Mouse (Mus musculus) megakaryocyte, adult 5-6 weeks (primary cell): ENCODE data around the gene Cyp27a1. TPM values are rescaled to one million over a fixed set of nuclear protein-coding genes. Genes with fewer than 3 reads are reported as not detected.
A peak's percentile ranks its signal among the peaks of the same experiment; 100 is the strongest.

Experiments
- ATAC-seq: 2 replicates; pipeline ENCODE4 v1.8.0; 2016; ENCODE audit warnings: mild to moderate bottlenecking, inconsistent platforms; ENCODE audit not compliant: poor library complexity, severe bottlenecking
- total RNA-seq, 2 experiments: library from RNA; stranded (forward) in 1 of 2; stranded (reverse) in 1 of 2; fragments of 153-499, 151-499 nt in 1 of 2; fragments of 221-1000, 200-1000 nt in 1 of 2; gene quantifications; 2 replicates each; pipeline versions ENCODE4 v1.2.3 to v1.2.4; 2015 to 2017

The Cyp27a1 gene
- 73.8 and 76.6 TPM in 2 replicates for total RNA-seq (2015)
- total RNA-seq (2017): 72.2 and 76.2 TPM in 2 replicates

GRCm38 (mm10) chr1:74713099-74713858 is at the start of gene Cyp27a1:
TSS of gene Cyp27a1 (plus strand) at chr1:74713574.
- peak; percentile 57 for ATAC-seq

- no peak for ATAC-seq
These were observed 48.2 kb upstream of the Cyp27a1 start for GRCm38 (mm10) chr1:74665153-74665552.

- ATAC-seq: no peak
These were observed 45.0 kb upstream of the Cyp27a1 start for GRCm38 (mm10) chr1:74668371-74668770.

GRCm38 (mm10) chr1:74672731-74673130 is 40.6 kb upstream of the Cyp27a1 start:
- ATAC-seq: no peak

- ATAC-seq: no peak
These were observed 36.5 kb upstream of the Cyp27a1 start for GRCm38 (mm10) chr1:74676863-74677262.

GRCm38 (mm10) chr1:74677843-74678242 is 35.5 kb upstream of the Cyp27a1 start:
- ATAC-seq: no peak

GRCm38 (mm10) chr1:74687131-74687530 is 26.2 kb upstream of the Cyp27a1 start:
- no peak for ATAC-seq

- no peak for ATAC-seq
These were observed 19.3 kb upstream of the Cyp27a1 start for GRCm38 (mm10) chr1:74693891-74694583.

GRCm38 (mm10) chr1:74695836-74696235 is 17.5 kb upstream of the Cyp27a1 start:
- ATAC-seq: no peak

GRCm38 (mm10) chr1:74697416-74697815 is 16.0 kb upstream of the Cyp27a1 start:
- ATAC-seq: no peak

- ATAC-seq: no peak
These were observed 15.0 kb upstream of the Cyp27a1 start for GRCm38 (mm10) chr1:74698353-74698752.

GRCm38 (mm10) chr1:74698791-74699190 is 14.6 kb upstream of the Cyp27a1 start:
- ATAC-seq: no peak

- peak; percentile 63 for ATAC-seq
These were observed 11.2 kb upstream of the Cyp27a1 start for GRCm38 (mm10) chr1:74702142-74702553.

GRCm38 (mm10) chr1:74704156-74704555 is 9.2 kb upstream of the Cyp27a1 start:
- no peak for ATAC-seq

GRCm38 (mm10) chr1:74705016-74705415 is 8.4 kb upstream of the Cyp27a1 start:
- no peak for ATAC-seq

- ATAC-seq: no peak
These were observed 3.8 kb upstream of the Cyp27a1 start for GRCm38 (mm10) chr1:74709566-74709965.

GRCm38 (mm10) chr1:74712046-74712445 is 1.3 kb upstream of the Cyp27a1 start:
- ATAC-seq: no peak

- peak; percentile 66 for ATAC-seq
These were observed 794 bp upstream of the Cyp27a1 start for GRCm38 (mm10) chr1:74712461-74713098.

GRCm38 (mm10) chr1:74713859-74714730 is 721 bp downstream of the Cyp27a1 start:
- ATAC-seq: no peak

GRCm38 (mm10) chr1:74714967-74715366 is 1.6 kb downstream of the Cyp27a1 start:
- no peak for ATAC-seq

- peak; percentile 72 for ATAC-seq
These were observed 2.1 kb downstream of the Cyp27a1 start for GRCm38 (mm10) chr1:74715468-74715867.
